ENCODE assay signal across 22 mouse cellular contexts in the genomic region with DNA sequence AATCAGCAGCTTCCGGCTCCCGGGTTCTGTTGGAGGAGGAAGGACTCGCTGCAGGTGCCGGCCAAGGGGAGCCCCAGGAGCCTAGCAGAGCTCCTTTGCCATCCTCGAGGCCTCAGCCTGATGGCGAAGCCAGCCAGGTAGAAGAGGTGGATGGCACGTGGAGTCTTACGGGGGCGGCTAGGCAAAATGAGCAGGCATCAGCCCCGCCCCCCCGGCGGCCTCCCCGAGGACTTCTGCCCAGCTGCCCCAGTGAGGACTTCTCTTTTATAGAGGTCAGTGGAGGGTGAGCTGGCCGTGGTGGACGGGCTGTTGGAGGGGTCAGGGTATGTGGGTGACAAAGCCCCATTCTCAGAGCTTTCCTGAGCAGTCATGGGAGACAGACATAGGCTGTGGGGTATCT. TPM values are rescaled to one million over a fixed set of nuclear protein-coding genes. Genes with fewer than 3 reads are reported as not detected.
DNase-seq lines count a peak whose midpoint lies in the region; ATAC-seq and TF ChIP-seq lines count a peak whose summit lies in the region.
"Had no signal": no experiment of that assay in that cellular context is flagged by ENCODE, and none has a peak within 500 bp of the region (broad histone marks: within the 10 kb centered on the region; RNA-seq: fewer than 3 reads in every experiment).

No protein-coding gene starts in this region.

- no peak overlapping the region for H3K9ac ChIP-seq in limb, embryonic 12.5 days (replicated peaks)
- H3K9ac ChIP-seq in limb, embryonic 14.5 days (ENCODE audit: low read depth, low read length, severe bottlenecking) = no peak overlapping the region
- no peak overlapping the region for H3K9ac ChIP-seq in midbrain, embryonic 13.5 days (replicated peaks)
- H3K9ac ChIP-seq: forebrain, embryonic 15.5 days; hindbrain, embryonic 13.5 days had no signal

- intact Hi-C loops in gastrocnemius, adult 2 months (cut with DNase I) = no loop called here

- no peak for TF ChIP-seq POLR2A in limb, embryonic 14.5 days (IDR thresholded peaks at IDR 0.05; ENCODE audit: borderline replicate concordance, extremely low read depth, insufficient read depth, insufficient read length)

- peak; percentile 24 for DNase-seq in gastrocnemius, adult 2 months
- DNase-seq in gastrocnemius, adult 18-20 months (ENCODE audit: low spot score) = no peak
- no peak for DNase-seq in layer of hippocampus, adult 2 months (ENCODE audit: low spot score in 2 of 2)
- no peak for DNase-seq in layer of hippocampus, adult 8-10 months (ENCODE audit: low spot score in 2 of 2)
- DNase-seq in limb, embryonic 14.5 days (ENCODE audit: low spot score) = no peak
- DNase-seq: adrenal gland, postnatal 10 days; cerebellum, adult 11 months; cerebellum, adult 8-10 months; cerebellum, postnatal 14 days; embryo, embryonic 11 days; gastrocnemius, postnatal 36 days; heart, adult 18-20 months; heart, postnatal 10 days had no signal

- H3K27ac ChIP-seq in gastrocnemius, adult 2 months = no peak overlapping the region
- peak overlapping the region; percentile 83; the same call in 1 of the 2 replicates for H3K27ac ChIP-seq in layer of hippocampus, adult 2 months
- 0 out of 2 replicates have a peak overlapping the region, but pooled peaks have one; percentile 23 for H3K27ac ChIP-seq in limb, embryonic 12.5 days
- H3K27ac ChIP-seq in limb, embryonic 14.5 days (replicated peaks; ENCODE audit: low read depth, low read length) = peak overlapping the region; percentile 48; the same call in 1 of the 2 replicates
- H3K27ac ChIP-seq in midbrain, embryonic 13.5 days = no peak overlapping the region
- H3K27ac ChIP-seq: forebrain, embryonic 15.5 days; heart, embryonic 10.5 days; hindbrain, embryonic 13.5 days; hindbrain, postnatal 0 days had no signal

- no peaks in the 10 kb centered on the region for H3K27me3 ChIP-seq in limb, embryonic 12.5 days
- H3K27me3 ChIP-seq in limb, embryonic 14.5 days (ENCODE audit: control insufficient read depth, insufficient read depth, low read length) = no peaks in the 10 kb centered on the region
- H3K27me3 ChIP-seq in midbrain, embryonic 13.5 days = no peaks in the 10 kb centered on the region
- H3K27me3 ChIP-seq: forebrain, embryonic 15.5 days; hindbrain, embryonic 13.5 days had no signal

- H3K4me2 ChIP-seq in limb, embryonic 12.5 days = no peak overlapping the region
- no peak overlapping the region for H3K4me2 ChIP-seq in limb, embryonic 14.5 days (replicated peaks; ENCODE audit: low read depth, low read length, severe bottlenecking)
- H3K4me2 ChIP-seq in midbrain, embryonic 13.5 days (replicated peaks) = no peak overlapping the region
- H3K4me2 ChIP-seq: forebrain, embryonic 15.5 days; hindbrain, embryonic 13.5 days had no signal

- WGBS in limb, embryonic 12.5 days = 69% methylated on average over 15 of the region's 15 CpGs
- 66% methylated on average over 15 of the region's 15 CpGs for WGBS in limb, embryonic 14.5 days
- WGBS in midbrain, embryonic 13.5 days = 70% methylated on average over 15 of the region's 15 CpGs

- TF ChIP-seq CTCF in gastrocnemius, adult 2 months (IDR thresholded peaks at IDR 0.05) = no peak
- no peak for TF ChIP-seq CTCF in layer of hippocampus, adult 2 months (conservative IDR thresholded peaks at IDR 0.05)

- no peaks in the 10 kb centered on the region for H3K4me1 ChIP-seq in limb, embryonic 12.5 days (replicated peaks)
- H3K4me1 ChIP-seq in limb, embryonic 14.5 days (ENCODE audit: control insufficient read depth, insufficient read depth, low read length) = peaks cover 8% of the 10 kb centered on the region
- H3K4me1 ChIP-seq in midbrain, embryonic 13.5 days (replicated peaks) = no peaks in the 10 kb centered on the region

- no peaks in the 10 kb centered on the region for H3K9me3 ChIP-seq in limb, embryonic 12.5 days
- no peaks in the 10 kb centered on the region for H3K9me3 ChIP-seq in limb, embryonic 14.5 days (ENCODE audit: control insufficient read depth, low read length)
- no peaks in the 10 kb centered on the region for H3K9me3 ChIP-seq in midbrain, embryonic 13.5 days
- H3K9me3 ChIP-seq: forebrain, embryonic 15.5 days; heart, embryonic 10.5 days; hindbrain, embryonic 13.5 days had no signal

- H3K4me3 ChIP-seq in gastrocnemius, adult 2 months = no peak overlapping the region
- no peak overlapping the region for H3K4me3 ChIP-seq in layer of hippocampus, adult 2 months
- no peak overlapping the region for H3K4me3 ChIP-seq in limb, embryonic 12.5 days (replicated peaks)
- no peak overlapping the region for H3K4me3 ChIP-seq in limb, embryonic 14.5 days (replicated peaks; ENCODE audit: low read length)
- H3K4me3 ChIP-seq in midbrain, embryonic 13.5 days (replicated peaks) = no peak overlapping the region
- H3K4me3 ChIP-seq: forebrain, embryonic 15.5 days; heart, embryonic 10.5 days; hindbrain, embryonic 13.5 days had no signal

- peaks cover 67% of the 10 kb centered on the region for H3K36me3 ChIP-seq in limb, embryonic 12.5 days
- H3K36me3 ChIP-seq in limb, embryonic 14.5 days (ENCODE audit: control insufficient read depth, insufficient read depth, low read length) = peaks cover 48% of the 10 kb centered on the region
- peaks cover 68% of the 10 kb centered on the region for H3K36me3 ChIP-seq in midbrain, embryonic 13.5 days

- ATAC-seq in limb, embryonic 12.5 days (ENCODE audit: insufficient number of reproducible peaks, insufficient read depth, low FRiP score, low TSS enrichment, low read depth) = no peak
- no peak for ATAC-seq in limb, embryonic 14.5 days (ENCODE audit: low FRiP score, low read depth)
- ATAC-seq in midbrain, embryonic 13.5 days = no peak
- ATAC-seq: forebrain, embryonic 15.5 days; hindbrain, postnatal 0 days had no signal

RNA-seq across cellular contexts. Expression of gene Tnks1bp1, which starts 22.3 kb away (rescaled TPM):
- 10 to 100 TPM; 23.3 to 29.7 TPM for total RNA-seq in gastrocnemius, adult 2 months (2021)
- 10 to 100 TPM; 24.4 to 37.0 TPM for total RNA-seq in gastrocnemius, adult 18-20 months (2021)
- 100 to 1,000 TPM; 166 to 182 TPM for total RNA-seq in layer of hippocampus, adult 2 months (2021)
- 100 to 1,000 TPM; 160 to 169 (median 163) TPM for total RNA-seq in layer of hippocampus, adult 8-10 months (2022)
- polyA plus RNA-seq in limb, embryonic 12.5 days (2016; fragmentation: Nextera tagmentation; extraction: Ambion mirVana) = 30.7 and 36.2 TPM in 2 replicates
- polyA plus RNA-seq in limb, embryonic 14.5 days (2012; rRNA removed) = 85.9 and 110 TPM in 2 replicates
- polyA plus RNA-seq in limb, embryonic 14.5 days (2014; fragmentation: Nextera tagmentation; extraction: Ambion mirVana) = 16.8 and 17.0 TPM in 2 replicates
- 27.1 and 30.9 TPM in 2 replicates for polyA plus RNA-seq in midbrain, embryonic 13.5 days (2015; fragmentation: Nextera tagmentation; extraction: Ambion mirVana)

RNA-seq across cellular contexts. Expression of gene P2rx3, which starts 32.8 kb away (rescaled TPM):
- under 1 TPM; 0.36 to 0.59 TPM for total RNA-seq in gastrocnemius, adult 2 months (2021)
- total RNA-seq in gastrocnemius, adult 18-20 months (2021) = under 1 TPM; 0.40 to 0.50 TPM
- total RNA-seq in layer of hippocampus, adult 2 months (2021) = 1 to 10 TPM; 2.3 to 2.4 TPM
- total RNA-seq in layer of hippocampus, adult 8-10 months (2022) = 1 to 10 TPM; 2.1 to 2.6 (median 2.3) TPM
- polyA plus RNA-seq in limb, embryonic 12.5 days (2016; fragmentation: Nextera tagmentation; extraction: Ambion mirVana) = 1.4 and 2.2 TPM in 2 replicates
- 0.45 and 0.69 TPM in 2 replicates for polyA plus RNA-seq in limb, embryonic 14.5 days (2012; rRNA removed)
- polyA plus RNA-seq in limb, embryonic 14.5 days (2014; fragmentation: Nextera tagmentation; extraction: Ambion mirVana) = 0.43 and 0.81 TPM in 2 replicates
- polyA plus RNA-seq in midbrain, embryonic 13.5 days (2015; fragmentation: Nextera tagmentation; extraction: Ambion mirVana) = 2.5 and 3.0 TPM in 2 replicates
- total RNA-seq: common myeloid progenitor, adult 5-6 weeks; hematopoietic stem cell, adult 5-6 weeks had no signal
- polyA plus RNA-seq: heart, embryonic 14.5 days had no signal

RNA-seq across cellular contexts. Expression of gene Ssrp1, which starts 33.1 kb away (rescaled TPM):
- total RNA-seq in gastrocnemius, adult 2 months (2021) = 10 to 100 TPM; 28.5 to 30.8 TPM
- total RNA-seq in gastrocnemius, adult 18-20 months (2021) = 10 to 100 TPM; 25.8 to 27.9 TPM
- 100 to 1,000 TPM; 125 to 132 TPM for total RNA-seq in layer of hippocampus, adult 2 months (2021)
- 100 to 1,000 TPM; 111 to 137 (median 126) TPM for total RNA-seq in layer of hippocampus, adult 8-10 months (2022)
- polyA plus RNA-seq in limb, embryonic 12.5 days (2016; fragmentation: Nextera tagmentation; extraction: Ambion mirVana) = 330 and 336 TPM in 2 replicates
- polyA plus RNA-seq in limb, embryonic 14.5 days (2012; rRNA removed) = 256 and 265 TPM in 2 replicates
- 242 and 263 TPM in 2 replicates for polyA plus RNA-seq in limb, embryonic 14.5 days (2014; fragmentation: Nextera tagmentation; extraction: Ambion mirVana)
- 221 and 223 TPM in 2 replicates for polyA plus RNA-seq in midbrain, embryonic 13.5 days (2015; fragmentation: Nextera tagmentation; extraction: Ambion mirVana)

Comparison
In these comparisons a context has a peak if more than half of its experiments do, and no peak if none do; other contexts are left out.
1. H3K27ac ChIP-seq: peak in layer of hippocampus, adult 2 months (single experiment), limb, embryonic 12.5 days (single experiment) and limb, embryonic 14.5 days (single experiment); none in gastrocnemius, adult 2 months (single experiment) and midbrain, embryonic 13.5 days (single experiment).
2. RNA of gene Tnks1bp1, which starts 22.3 kb away (total RNA-seq): 166 to 182 TPM in layer of hippocampus, adult 2 months and 160 to 169 TPM in layer of hippocampus, adult 8-10 months; 24.4 to 37.0 TPM in gastrocnemius, adult 18-20 months and 23.3 to 29.7 TPM in gastrocnemius, adult 2 months; every median in the first group is over 4 times any median in the second.